Mouse (Mus musculus) layer of hippocampus, postnatal 25 days (tissue): ENCODE data around the gene Strn4. TPM values are rescaled to one million over a fixed set of nuclear protein-coding genes. Genes with fewer than 3 reads are reported as not detected.

ENCODE experiments used
- DNase-seq, 2 experiments: peaks; one replicate each; pipeline ENCODE4 v3.0.0; 2022; ENCODE audit warnings: mixed read lengths in 2 of 2, low spot score in 1 of 2; ENCODE audit errors: extremely low spot score in 1 of 2
- total RNA-seq, 2 experiments: library from RNA; stranded (reverse); gene quantifications; 2 replicates each; pipeline ENCODE4 v1.2.3; 2021

Strn4 gene
- total RNA-seq, result 100 to 1,000 TPM; 322 to 327 TPM

DNA sequence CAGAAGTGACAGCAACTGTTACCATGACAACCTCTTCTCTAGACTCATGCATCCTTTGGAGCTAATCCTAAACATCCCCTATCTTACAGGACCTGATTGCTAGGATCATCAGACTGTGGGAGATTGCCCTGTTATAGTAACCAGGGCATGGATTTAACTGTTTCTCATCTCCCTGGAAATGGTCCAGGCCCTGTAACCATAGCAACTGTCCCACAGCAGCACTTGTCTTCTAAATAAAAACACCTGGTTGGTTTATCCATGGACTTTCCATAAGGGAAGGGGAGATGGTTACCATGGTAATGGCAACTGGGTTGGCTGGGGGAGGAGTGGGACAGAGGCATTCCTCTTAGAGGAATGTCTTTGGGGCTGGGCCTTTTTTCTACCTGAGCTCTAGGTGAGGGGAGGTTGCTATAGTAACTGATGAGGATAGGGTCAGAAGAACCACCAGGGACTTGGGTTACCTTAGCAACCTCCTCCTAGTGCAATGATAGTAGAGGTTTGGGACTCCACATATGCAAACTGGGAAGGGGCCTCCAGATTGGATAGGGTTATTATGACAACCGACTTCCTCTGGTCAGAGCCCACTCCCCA lies at the start of gene Strn4:
Gene Strn4 (plus strand): TSS at position 539 of the 591 bp plus-strand sequence.
- DNase-seq, result no peak

GRCm38 (mm10) chr7:16766443-16766842 lies 49.2 kb upstream of the Strn4 start:
- no peak for DNase-seq

DNA sequence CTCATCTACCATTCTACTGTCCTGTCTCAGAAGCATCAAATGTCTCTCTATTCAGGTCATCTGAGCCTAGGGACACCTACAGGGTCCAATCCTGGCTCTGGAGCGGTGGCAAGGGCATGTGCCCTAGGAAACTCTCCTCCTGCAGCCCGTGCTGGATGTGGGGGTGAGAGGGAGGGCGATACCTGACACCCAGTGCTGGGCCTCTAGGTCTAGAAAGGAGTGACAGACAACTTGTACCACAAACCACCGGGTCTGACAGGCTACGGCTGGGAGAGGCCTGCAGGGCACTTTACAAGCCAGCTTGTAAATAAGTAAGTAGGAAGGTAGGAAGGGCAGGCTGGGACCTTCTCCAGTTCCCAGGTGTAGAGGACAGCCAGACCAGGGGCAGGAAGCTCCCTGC lies 39.8 kb upstream of the Strn4 start:
- DNase-seq, result no peak

DNA sequence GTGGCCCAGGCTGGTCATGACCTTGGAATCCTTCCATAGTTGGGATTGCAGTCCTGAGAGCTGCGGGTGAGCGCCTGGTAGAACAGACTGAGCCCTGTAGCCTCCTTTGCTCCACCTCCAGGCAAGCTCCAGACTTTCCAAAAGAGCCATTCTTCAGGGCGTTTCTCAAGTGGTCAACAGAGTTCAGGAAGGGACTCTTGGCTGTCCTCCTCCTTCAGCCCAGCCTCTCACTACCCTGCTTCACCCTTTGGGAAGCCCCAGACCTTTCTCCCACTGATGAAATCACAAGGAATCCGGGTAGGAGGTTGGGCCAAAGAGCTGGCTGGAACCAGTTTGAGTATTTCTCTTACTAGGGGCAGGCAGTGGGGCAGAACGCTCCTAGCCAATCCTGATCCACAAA lies 35.6 kb upstream of the Strn4 start:
- DNase-seq, result no peak

DNA sequence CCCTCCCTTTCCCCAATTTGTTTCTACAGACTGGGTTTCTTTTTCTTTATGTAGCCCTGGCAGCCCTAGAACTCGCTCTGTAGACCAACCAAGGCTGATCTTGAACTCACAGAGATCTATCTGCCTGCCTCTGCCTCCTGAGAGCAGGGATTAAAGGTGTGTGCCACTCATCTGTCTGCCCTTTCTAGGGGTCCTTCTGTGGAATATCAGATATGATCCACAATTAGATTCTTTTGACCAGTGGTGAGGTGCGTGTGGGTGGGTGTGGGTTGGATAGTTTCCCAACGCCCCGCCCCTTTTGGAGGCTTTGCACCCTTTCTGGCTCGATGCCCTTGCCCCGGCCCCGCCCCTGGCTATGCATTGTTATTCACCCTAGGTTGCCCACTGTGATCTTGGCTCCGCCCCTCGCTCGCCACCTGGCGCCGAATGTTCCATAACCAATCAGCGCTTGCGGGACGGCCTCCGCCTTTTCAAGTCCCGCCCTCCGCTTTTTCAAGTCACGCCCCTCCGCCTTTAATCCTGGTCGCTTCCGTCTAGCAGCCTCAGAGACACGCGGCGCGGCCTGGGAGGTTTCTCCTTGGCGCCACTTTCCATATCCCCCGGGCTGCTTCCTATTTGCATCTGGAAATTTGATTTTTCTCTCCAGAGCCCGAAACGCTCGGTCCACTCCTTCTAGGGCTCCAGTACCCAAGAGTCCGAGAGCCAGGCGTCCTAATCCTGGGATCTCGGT lies 34.7 kb upstream of the Strn4 start, which contains the start of gene Slc1a5:
Gene Slc1a5 (plus strand): TSS at position 516 of the 730 bp plus-strand sequence.
- peak; percentile 31 to 53 for DNase-seq

GRCm38 (mm10) chr7:16781555-16781815 lies 34.2 kb upstream of the Strn4 start:
- no peak for DNase-seq

- DNase-seq, result no peak
Measured at GRCm38 (mm10) chr7:16781816-16782554, 33.7 kb upstream of the Strn4 start.

DNA sequence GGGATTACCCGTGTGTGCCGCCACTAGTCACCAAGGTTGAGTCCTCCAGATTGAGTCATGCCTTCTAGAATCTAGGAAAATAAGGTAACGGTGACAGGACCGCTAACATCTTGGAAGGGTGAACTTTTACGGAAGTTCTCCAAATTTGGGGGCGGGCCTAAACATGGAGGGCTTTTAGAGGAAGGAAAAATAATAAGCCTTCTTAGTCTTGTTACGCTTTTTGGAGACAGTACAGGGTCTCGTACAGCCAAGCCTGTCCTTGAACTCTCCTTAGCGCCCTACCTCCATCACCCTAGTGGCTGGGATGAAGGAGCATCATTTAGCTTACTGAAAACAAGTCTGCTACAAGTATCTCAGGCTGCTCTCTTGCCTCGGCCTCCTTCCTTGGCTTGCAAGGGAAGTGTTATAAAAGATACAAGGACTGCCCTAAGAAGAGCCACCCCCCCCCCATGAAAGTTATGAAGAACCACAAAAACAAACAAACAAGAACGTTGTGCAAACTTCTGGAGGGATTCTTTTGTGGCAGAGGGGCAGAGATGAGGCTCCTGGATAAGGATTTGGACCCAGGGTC lies 33.0 kb upstream of the Strn4 start:
- no peak for DNase-seq

DNA sequence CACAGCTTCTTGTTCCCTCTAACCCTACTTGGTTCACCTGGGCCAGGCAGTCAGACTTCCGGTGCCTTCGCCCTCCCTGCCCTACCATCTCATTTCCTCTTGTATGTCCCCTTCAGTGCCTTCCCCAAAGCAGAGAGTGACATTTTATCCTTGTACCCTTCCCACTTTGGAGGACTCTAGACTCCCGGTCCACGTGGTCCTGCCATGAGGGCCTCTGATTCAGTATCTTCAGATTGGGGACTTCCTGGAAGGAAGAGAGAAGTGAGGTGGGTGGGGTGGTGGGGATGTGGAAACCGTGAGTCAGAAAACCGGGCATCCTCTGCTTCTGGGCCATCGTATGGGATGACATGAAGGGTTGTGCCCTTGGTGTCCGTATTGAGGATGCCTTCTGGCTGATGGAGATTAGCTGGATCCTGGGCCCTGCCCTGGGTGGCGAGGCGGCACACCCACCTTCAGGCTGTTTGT lies 32.4 kb upstream of the Strn4 start:
- DNase-seq, result no peak

- no peak for DNase-seq
Measured at GRCm38 (mm10) chr7:16783758-16784415, 31.8 kb upstream of the Strn4 start.

- DNase-seq, result no peak
Measured at GRCm38 (mm10) chr7:16784498-16784976, 31.2 kb upstream of the Strn4 start.

- DNase-seq, result no peak
Measured at GRCm38 (mm10) chr7:16785541-16786083, 30.1 kb upstream of the Strn4 start.

- no peak for DNase-seq
Measured at GRCm38 (mm10) chr7:16792316-16792715, 23.4 kb upstream of the Strn4 start.

GRCm38 (mm10) chr7:16793010-16793725 lies 22.5 kb upstream of the Strn4 start:
- DNase-seq, result no peak

DNA sequence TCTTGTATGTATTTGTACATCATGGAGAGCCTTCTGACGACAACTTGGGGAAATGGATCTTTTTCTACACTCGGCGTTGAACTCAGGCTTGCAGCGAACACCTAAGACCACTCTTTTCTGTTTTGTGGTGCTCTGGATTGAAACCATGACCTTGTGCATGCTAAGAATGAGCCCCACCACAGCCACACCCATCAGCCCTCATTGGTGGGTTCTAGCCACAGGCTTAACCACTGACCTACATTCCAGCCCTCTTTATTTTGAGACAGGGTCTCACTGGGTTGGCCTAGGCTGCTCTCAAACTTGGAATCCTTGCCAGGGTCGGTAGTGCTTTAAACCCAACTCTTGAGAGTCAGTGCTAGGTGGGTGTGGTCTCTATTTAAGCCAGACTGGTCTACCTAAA lies 20.8 kb upstream of the Strn4 start:
- no peak for DNase-seq

GRCm38 (mm10) chr7:16804409-16805028 lies 11.2 kb upstream of the Strn4 start:
- no peak for DNase-seq

DNA sequence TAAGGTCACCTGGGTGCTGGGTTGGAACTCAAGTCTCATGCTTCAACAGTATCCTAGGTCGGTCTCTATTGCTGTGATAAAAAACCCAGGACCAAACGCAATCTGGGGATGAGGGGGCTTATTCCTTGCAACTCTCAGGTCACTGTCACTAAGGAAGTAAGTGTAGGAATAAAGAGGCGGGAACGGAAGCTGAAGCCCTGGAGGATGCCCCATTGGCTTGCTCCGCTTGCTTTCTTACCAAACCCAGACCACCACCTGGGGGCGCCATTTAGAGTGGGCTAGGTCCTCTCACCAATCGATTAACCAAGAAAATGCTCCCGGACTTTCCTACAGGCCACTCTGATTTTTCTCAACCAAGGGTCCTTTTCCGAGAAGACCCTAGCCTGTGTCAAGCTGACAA lies 7.8 kb upstream of the Strn4 start:
- DNase-seq, result no peak

DNA sequence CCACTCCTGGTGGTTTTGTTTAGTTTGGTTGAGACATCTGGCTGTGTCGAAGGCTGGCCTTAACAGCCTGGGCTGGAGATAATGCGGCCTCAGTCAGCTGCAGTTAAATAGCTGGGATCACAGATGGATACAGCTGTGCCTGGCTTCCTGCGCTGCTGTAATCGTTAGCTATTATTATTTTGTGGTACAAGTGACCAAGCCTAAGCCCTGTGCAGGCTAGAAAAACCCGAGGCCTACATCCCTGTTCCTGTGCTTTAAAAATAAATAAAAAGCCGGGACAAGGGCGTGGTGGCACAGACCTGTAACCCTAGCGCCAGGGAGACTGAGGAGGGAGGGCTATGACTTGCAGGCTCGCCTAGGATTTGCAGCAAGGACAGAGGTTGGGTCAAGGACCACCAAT lies 7.0 kb upstream of the Strn4 start:
- no peak for DNase-seq

- peak in 1 of 2 experiments; percentile 76 for DNase-seq
Measured at GRCm38 (mm10) chr7:16809739-16810138, 6.0 kb upstream of the Strn4 start.
